Mouse (Mus musculus): ENCODE data around the gene Abhd15. TPM values are rescaled to one million over a fixed set of nuclear protein-coding genes. Genes with fewer than 3 reads are reported as not detected.

The Abhd15 gene
- polyA plus RNA-seq, 1 experiment from 2014 or later = 1.5 TPM

DNA sequence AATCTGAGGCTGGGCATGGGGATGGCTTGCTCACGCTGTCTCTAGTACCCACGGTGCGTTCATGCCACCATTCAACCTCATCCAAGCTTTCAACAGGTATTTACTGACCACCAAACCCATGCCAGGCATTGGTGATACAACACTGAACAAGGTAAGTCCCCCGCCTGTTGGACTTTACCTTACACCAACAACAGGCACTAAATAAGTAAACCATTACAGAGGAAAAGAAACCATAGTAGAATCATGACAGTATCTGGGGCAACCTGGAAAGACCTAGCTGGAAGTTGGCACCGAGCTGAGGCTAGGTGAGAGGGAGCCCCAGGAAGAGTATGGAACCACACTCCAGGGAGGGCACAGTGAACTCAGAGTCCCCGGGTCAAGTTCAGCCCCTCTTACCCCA lies 38.0 kb upstream of the Abhd15 start:
- Histone ChIP-seq H3K9ac (ENCODE audit: low read depth, low read length) (no peak overlapping the region), H3K4me1 (ENCODE audit: control insufficient read depth, insufficient read depth, low read length) (no peaks in the 10 kb centered on the region), H3K36me3 (ENCODE audit: control insufficient read depth, insufficient read depth, low read length) (no peaks in the 10 kb centered on the region; the same call in 1 of the 2 replicates), H3K27me3 (ENCODE audit: control insufficient read depth, insufficient read depth, low read length) (0 out of 2 replicates have a peak, but pooled peaks cover 2% of the 10 kb centered on the region), H3K4me3 (ENCODE audit: low read depth, low read length) (no peak overlapping the region), H3K27ac (ENCODE audit: low read depth, low read length) (no peak overlapping the region), H3K4me2 (no peak overlapping the region), H3K9me3 (replicated peaks; ENCODE audit: control insufficient read depth, low read length) (no peaks in the 10 kb centered on the region)
- ATAC-seq (replicated peaks; ENCODE audit: insufficient number of reproducible peaks, low FRiP score, low TSS enrichment) = no peak
- WGBS (ENCODE audit: insufficient replicate concordance) = 80% methylated on average over 6 of the region's 6 CpGs

DNA sequence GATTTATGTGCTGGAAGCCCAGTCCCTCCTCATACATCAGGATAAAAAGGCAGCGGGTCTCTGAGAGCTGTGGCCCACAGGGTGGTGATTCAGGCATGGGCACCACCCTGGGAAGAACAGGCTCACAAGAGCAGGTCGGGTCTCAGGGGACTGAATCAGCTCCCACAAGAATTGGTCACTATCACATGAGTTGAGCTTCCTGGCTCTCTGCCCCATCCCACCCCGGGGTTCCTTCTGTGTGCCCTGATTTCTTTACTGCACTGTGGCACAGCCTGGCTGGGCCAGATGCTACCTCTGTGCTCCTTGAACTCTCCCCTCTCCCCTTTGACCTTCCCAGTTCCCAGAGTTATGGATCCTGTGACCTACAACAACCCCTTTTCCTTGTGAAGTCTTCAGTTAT lies 31.9 kb upstream of the Abhd15 start:
- H3K9ac ChIP-seq (ENCODE audit: low read depth, low read length) = no peak overlapping the region
- no peak overlapping the region for H3K27ac ChIP-seq (ENCODE audit: low read depth, low read length)
- no peak overlapping the region for H3K4me3 ChIP-seq (ENCODE audit: low read depth, low read length)
- no peak overlapping the region for H3K4me2 ChIP-seq
- H3K27me3 ChIP-seq (ENCODE audit: control insufficient read depth, insufficient read depth, low read length) = no peaks in the 10 kb centered on the region
- H3K36me3 ChIP-seq (ENCODE audit: control insufficient read depth, insufficient read depth, low read length) = no peaks in the 10 kb centered on the region
- WGBS (ENCODE audit: insufficient replicate concordance) = 48% methylated on average over 3 of the region's 3 CpGs
- ATAC-seq (replicated peaks; ENCODE audit: insufficient number of reproducible peaks, low FRiP score, low TSS enrichment) = no peak
- peaks cover 8% of the 10 kb centered on the region for H3K4me1 ChIP-seq (ENCODE audit: control insufficient read depth, insufficient read depth, low read length)
- no peaks in the 10 kb centered on the region for H3K9me3 ChIP-seq (replicated peaks; ENCODE audit: control insufficient read depth, low read length)

DNA sequence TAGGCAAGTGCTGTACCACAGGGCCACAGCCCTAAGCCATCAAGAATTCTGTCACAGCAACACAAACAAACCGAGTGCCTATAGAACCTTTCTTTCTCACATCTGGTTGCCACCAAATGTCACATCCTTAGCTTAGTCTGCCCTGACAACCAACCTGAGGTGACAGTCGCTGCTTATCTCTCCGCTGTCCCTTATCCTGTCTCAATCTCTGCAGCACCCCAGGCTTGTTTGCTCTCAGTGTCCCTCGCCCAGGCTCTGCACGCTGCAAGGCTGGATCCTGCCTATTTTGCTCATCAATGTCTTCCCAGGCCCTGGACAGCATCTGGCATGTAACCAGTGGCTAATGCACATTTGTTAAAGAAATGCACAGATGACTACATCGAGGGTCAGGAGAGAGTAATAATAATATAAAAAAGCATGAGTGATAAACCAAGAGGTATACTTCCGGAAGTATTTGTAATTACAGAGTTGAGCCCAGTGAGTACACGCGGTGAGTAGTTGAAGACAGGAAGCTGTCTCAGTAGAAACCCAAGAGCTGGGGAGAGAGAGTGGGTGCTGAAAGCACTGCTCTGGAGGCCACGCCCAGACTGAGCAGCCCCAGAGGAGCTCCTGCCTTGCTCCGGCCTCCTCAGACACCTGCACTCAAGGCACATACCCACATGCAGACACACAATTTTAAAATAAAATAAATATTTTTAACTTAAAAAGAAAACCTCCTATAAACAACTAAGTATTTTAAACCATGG lies 31.2 kb upstream of the Abhd15 start:
- Histone ChIP-seq H3K27ac (ENCODE audit: low read depth, low read length) (no peak overlapping the region), H3K9me3 (replicated peaks; ENCODE audit: control insufficient read depth, low read length) (no peaks in the 10 kb centered on the region), H3K9ac (ENCODE audit: low read depth, low read length) (no peak overlapping the region), H3K4me2 (no peak overlapping the region), H3K4me1 (ENCODE audit: control insufficient read depth, insufficient read depth, low read length) (peaks cover 10% of the 10 kb centered on the region), H3K36me3 (ENCODE audit: control insufficient read depth, insufficient read depth, low read length) (no peaks in the 10 kb centered on the region), H3K4me3 (ENCODE audit: low read depth, low read length) (no peak overlapping the region), H3K27me3 (ENCODE audit: control insufficient read depth, insufficient read depth, low read length) (peaks cover 4% of the 10 kb centered on the region; the same call in 1 of the 2 replicates)
- ATAC-seq (replicated peaks; ENCODE audit: insufficient number of reproducible peaks, low FRiP score, low TSS enrichment) = no peak
- WGBS (ENCODE audit: insufficient replicate concordance) = 29% methylated on average over 11 of the region's 11 CpGs

DNA sequence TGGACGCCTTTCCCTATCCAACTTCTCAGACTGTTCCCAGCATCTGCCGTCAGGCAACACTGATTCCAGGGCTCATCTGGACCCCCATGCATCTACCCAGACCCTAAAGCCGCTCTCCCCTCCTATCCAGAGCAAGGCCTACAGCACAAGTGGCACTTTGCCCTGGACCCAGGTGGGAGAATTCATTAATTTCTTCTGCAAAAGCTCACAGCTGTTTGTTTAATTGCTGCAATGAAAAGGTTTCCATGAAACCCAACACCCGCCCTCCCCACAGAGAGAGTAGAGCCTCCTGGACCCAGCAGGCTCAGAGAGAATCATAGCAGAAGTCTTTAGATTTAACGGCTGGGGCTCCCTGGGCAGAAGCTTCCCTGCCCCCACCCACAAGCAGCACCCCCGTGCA lies 29.7 kb upstream of the Abhd15 start:
- 62% methylated on average over 6 of the region's 6 CpGs for WGBS (ENCODE audit: insufficient replicate concordance)
- no peak overlapping the region for H3K4me3 ChIP-seq (ENCODE audit: low read depth, low read length)
- H3K9me3 ChIP-seq (replicated peaks; ENCODE audit: control insufficient read depth, low read length) = no peaks in the 10 kb centered on the region
- ATAC-seq (replicated peaks; ENCODE audit: insufficient number of reproducible peaks, low FRiP score, low TSS enrichment) = no peak
- H3K4me2 ChIP-seq = no peak overlapping the region; the same call in 1 of the 2 replicates
- H3K4me1 ChIP-seq (ENCODE audit: control insufficient read depth, insufficient read depth, low read length) = peaks cover 16% of the 10 kb centered on the region
- H3K27ac ChIP-seq (ENCODE audit: low read depth, low read length) = no peak overlapping the region
- no peaks in the 10 kb centered on the region for H3K36me3 ChIP-seq (ENCODE audit: control insufficient read depth, insufficient read depth, low read length)
- H3K27me3 ChIP-seq (ENCODE audit: control insufficient read depth, insufficient read depth, low read length) = peaks cover 6% of the 10 kb centered on the region; the same call in 1 of the 2 replicates
- H3K9ac ChIP-seq (ENCODE audit: low read depth, low read length) = no peak overlapping the region

DNA sequence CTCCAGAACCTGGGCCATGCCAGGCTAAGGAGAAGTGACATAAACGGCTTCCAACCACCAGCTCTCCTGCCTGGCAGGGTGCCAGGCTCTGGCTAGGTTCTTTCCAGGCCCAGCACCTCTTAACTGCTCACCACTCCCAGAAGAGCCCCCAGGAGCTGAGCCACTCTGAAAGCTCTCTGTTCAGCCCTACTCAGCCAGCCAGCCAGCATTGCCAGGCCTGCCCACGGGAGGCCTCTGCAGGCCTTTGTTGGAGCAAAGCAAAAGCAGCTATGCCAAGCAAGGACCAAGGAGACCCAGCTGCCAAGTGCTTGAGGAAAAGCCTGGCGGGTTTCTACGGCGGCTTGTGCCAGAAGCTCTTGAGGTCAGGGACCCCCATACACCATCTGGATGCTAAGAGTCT lies 28.1 kb upstream of the Abhd15 start:
- H3K27ac ChIP-seq (ENCODE audit: low read depth, low read length) = no peak overlapping the region
- H3K4me1 ChIP-seq (ENCODE audit: control insufficient read depth, insufficient read depth, low read length) = peaks cover 26% of the 10 kb centered on the region
- no peak overlapping the region for H3K9ac ChIP-seq (ENCODE audit: low read depth, low read length)
- no peak overlapping the region for H3K4me3 ChIP-seq (ENCODE audit: low read depth, low read length)
- ATAC-seq (replicated peaks; ENCODE audit: insufficient number of reproducible peaks, low FRiP score, low TSS enrichment) = no peak
- no peaks in the 10 kb centered on the region for H3K36me3 ChIP-seq (ENCODE audit: control insufficient read depth, insufficient read depth, low read length)
- H3K27me3 ChIP-seq (ENCODE audit: control insufficient read depth, insufficient read depth, low read length) = peaks cover 6% of the 10 kb centered on the region; the same call in 1 of the 2 replicates
- 82% methylated on average over 5 of the region's 5 CpGs for WGBS (ENCODE audit: insufficient replicate concordance)
- no peak overlapping the region for H3K4me2 ChIP-seq
- no peaks in the 10 kb centered on the region for H3K9me3 ChIP-seq (replicated peaks; ENCODE audit: control insufficient read depth, low read length)

DNA sequence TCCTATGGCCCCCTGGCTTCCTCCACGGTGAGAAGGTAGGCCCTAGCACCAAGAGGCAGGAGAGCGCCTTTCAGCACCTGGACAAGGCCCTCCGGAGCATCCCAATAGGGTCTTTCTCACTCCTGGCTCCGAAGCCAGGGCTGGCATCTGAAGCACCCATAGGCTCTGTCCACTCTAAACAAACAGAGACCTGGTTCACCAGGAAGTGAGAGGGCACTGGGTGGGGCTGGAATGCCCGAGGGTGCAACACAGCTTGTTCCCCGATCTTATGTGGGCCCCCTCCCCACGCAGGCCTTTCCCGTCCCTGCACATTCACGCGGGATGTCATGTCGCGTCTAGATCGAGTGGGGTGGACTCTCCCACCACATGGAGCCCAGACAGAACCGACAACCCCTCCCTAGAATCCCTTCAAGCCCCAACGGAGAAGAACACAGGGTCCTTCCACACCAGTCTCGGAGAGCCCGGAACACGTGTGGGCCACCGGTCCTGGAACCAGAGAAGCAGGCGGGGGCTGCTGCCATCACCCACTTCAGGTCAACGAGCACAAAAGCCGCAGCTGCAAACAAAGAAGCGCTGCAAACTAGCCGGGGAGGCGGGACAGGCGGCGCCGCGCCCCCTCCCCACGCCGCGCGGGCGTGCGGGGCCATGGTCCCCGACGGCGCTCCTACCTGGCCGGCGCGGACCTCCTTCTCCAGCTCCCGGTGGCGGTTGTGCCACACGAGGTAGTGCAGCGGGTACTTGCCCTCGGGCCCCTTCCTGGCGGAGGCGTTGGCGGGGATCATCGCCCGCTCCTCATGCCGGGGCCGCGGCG lies 25.9 kb upstream of the Abhd15 start:
- peaks cover 32% of the 10 kb centered on the region for H3K4me1 ChIP-seq (ENCODE audit: control insufficient read depth, insufficient read depth, low read length)
- WGBS (ENCODE audit: insufficient replicate concordance) = 4% methylated on average over 52 of the region's 55 CpGs

DNA sequence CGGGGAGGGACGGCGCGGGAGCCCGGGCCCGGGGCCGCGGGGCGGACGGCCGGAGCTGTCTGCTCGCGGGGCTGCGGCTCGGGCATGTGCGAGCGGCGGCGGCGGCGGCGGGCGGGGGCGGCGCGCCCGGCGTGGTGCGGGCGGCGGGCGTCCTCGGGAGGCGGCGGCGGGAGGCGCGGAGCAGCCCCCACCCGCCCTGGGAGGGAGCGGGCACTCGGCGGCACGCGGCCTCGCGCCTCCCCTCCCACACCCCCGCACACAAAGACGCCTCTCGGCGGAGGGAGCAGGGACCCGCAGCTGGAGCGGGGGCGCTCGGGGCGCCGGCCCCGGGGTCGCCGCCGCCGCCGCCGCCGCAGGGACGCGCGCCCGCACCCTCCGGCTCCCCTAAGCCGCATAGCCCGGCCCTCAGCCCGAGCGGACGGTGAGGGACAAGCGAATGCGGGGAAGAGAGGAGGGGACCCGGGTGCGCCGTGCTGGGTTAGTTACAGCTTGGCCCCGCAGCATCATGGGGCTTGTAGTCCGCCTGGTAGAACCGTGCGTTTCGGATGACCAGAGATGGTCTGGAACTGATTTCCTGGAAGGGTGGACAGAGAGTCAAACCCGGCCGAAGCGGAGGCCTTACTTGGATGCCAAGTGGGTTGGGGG lies 25.2 kb upstream of the Abhd15 start, which contains the start of gene Ankrd13b:
Gene Ankrd13b, minus strand, starts transcription at position 88 of the 645 bp plus-strand sequence.
- no peak within 1 kb of the TSS for H3K27ac ChIP-seq (ENCODE audit: low read depth, low read length)

More for the DNA sequence above, 25.9 kb upstream of the Abhd15 start:
- H3K36me3 ChIP-seq (ENCODE audit: control insufficient read depth, insufficient read depth, low read length) = no peaks in the 10 kb centered on the region
- H3K9ac ChIP-seq (ENCODE audit: low read depth, low read length) = peak overlapping the region; percentile 82
- H3K27me3 ChIP-seq (ENCODE audit: control insufficient read depth, insufficient read depth, low read length) = peaks cover 6% of the 10 kb centered on the region; the same call in 1 of the 2 replicates
- H3K9me3 ChIP-seq (replicated peaks; ENCODE audit: control insufficient read depth, low read length) = no peaks in the 10 kb centered on the region
- peak overlapping the region; percentile 96 for H3K4me2 ChIP-seq
- H3K27ac ChIP-seq (ENCODE audit: low read depth, low read length) = no peak overlapping the region
- no peak for ATAC-seq (replicated peaks; ENCODE audit: insufficient number of reproducible peaks, low FRiP score, low TSS enrichment)
- H3K4me3 ChIP-seq (ENCODE audit: low read depth, low read length) = peak overlapping the region; percentile 84

DNA sequence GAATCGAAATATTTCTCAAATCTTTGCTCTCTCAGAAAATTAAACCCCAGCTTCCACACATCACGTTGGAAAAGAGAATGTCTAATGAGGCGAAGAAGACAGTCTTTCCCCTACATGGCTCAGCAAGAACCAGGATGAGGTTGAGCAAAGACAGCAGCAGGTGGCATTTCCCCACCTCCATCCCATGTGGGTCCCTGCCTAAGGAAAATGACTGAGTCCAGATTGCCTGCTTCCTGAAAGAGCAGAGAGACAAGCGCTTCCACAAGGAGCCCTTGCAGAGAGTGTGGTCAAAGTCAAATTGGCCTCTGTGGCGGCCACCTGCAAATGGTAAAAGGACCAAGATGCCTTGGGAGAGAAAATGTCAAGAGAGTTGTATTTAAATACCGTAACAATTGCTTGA lies 24.5 kb upstream of the Abhd15 start:
- no peak overlapping the region for H3K27ac ChIP-seq (ENCODE audit: low read depth, low read length)
- no peaks in the 10 kb centered on the region for H3K36me3 ChIP-seq (ENCODE audit: control insufficient read depth, insufficient read depth, low read length)
- H3K27me3 ChIP-seq (ENCODE audit: control insufficient read depth, insufficient read depth, low read length) = peaks cover 6% of the 10 kb centered on the region; the same call in 1 of the 2 replicates
- ATAC-seq (replicated peaks; ENCODE audit: insufficient number of reproducible peaks, low FRiP score, low TSS enrichment) = no peak
- 64% methylated on average over 6 of the region's 6 CpGs for WGBS (ENCODE audit: insufficient replicate concordance)
- no peak overlapping the region for H3K4me3 ChIP-seq (ENCODE audit: low read depth, low read length)
- no peaks in the 10 kb centered on the region for H3K9me3 ChIP-seq (replicated peaks; ENCODE audit: control insufficient read depth, low read length)
- no peak overlapping the region for H3K9ac ChIP-seq (ENCODE audit: low read depth, low read length)
- no peak overlapping the region; the same call in 1 of the 2 replicates for H3K4me2 ChIP-seq
- peaks cover 46% of the 10 kb centered on the region for H3K4me1 ChIP-seq (ENCODE audit: control insufficient read depth, insufficient read depth, low read length)

More for the DNA sequence above, 25.2 kb upstream of the Abhd15 start, which contains the start of gene Ankrd13b:
- no peak for ATAC-seq (replicated peaks; ENCODE audit: insufficient number of reproducible peaks, low FRiP score, low TSS enrichment)
- Histone ChIP-seq H3K4me3 (ENCODE audit: low read depth, low read length) (peak within 1 kb of the TSS; percentile 84), H3K9ac (ENCODE audit: low read depth, low read length) (peak within 1 kb of the TSS; percentile 82), H3K4me2 (peak within 1 kb of the TSS; percentile 96), H3K9me3 (replicated peaks; ENCODE audit: control insufficient read depth, low read length) (no peaks in the 10 kb centered on the region), H3K4me1 (ENCODE audit: control insufficient read depth, insufficient read depth, low read length) (peaks cover 39% of the 10 kb centered on the region), H3K36me3 (ENCODE audit: control insufficient read depth, insufficient read depth, low read length) (no peaks in the 10 kb centered on the region), H3K27me3 (ENCODE audit: control insufficient read depth, insufficient read depth, low read length) (peaks cover 6% of the 10 kb centered on the region; the same call in 1 of the 2 replicates)
- WGBS (ENCODE audit: insufficient replicate concordance) = under 1% methylated on average over 44 of the region's 87 CpGs
